Mouse (Mus musculus) kidney, embryonic 16.5 days (tissue): ENCODE results near the gene 3110082I17Rik. TPM values are rescaled to one million over a fixed set of nuclear protein-coding genes. Genes with fewer than 3 reads are reported as not detected.

Experiments
- ATAC-seq: fragments of 200-750 bp; cut with Nextera tagmentation; 2 replicates; pipeline ENCODE4 v1.8.0; 2017; ENCODE audit warnings: moderate TSS enrichment; ENCODE audit not compliant: low FRiP score, low TSS enrichment
- H3K27ac ChIP-seq: fragments of 300-500 bp; sonication (generic); 2 replicates; pipeline ENCODE4 v1.5.1; 2014; ENCODE audit warnings: low read length
- H3K27me3 ChIP-seq: fragments of 300-500 bp; sonication (generic); 2 replicates; pipeline ENCODE4 v1.6.1; 2014; ENCODE audit warnings: low read length, control low read depth, mixed read lengths; ENCODE audit not compliant: insufficient read depth
- H3K36me3 ChIP-seq: fragments of 300-500 bp; sonication (generic); 2 replicates; pipeline ENCODE4 v1.6.1; 2014; ENCODE audit warnings: low read length, control low read depth, mixed read lengths; ENCODE audit not compliant: insufficient read depth
- H3K4me1 ChIP-seq: fragments of 300-500 bp; sonication (generic); 2 replicates; pipeline ENCODE4 v1.6.1; 2014; ENCODE audit warnings: low read length, control low read depth, mixed read lengths; ENCODE audit not compliant: insufficient read depth
- H3K4me2 ChIP-seq: fragments of 300-500 bp; sonication (generic); replicated peaks from 2 replicates; pipeline ENCODE4 v1.6.1; 2014; ENCODE audit warnings: low read depth, low read length
- H3K4me3 ChIP-seq: fragments of 300-500 bp; sonication (generic); 2 replicates; pipeline ENCODE4 v1.5.1; 2014; ENCODE audit warnings: mild to moderate bottlenecking, low read length
- H3K9ac ChIP-seq: fragments of 300-500 bp; sonication (generic); replicated peaks from 2 replicates; pipeline ENCODE4 v1.6.1; 2014; ENCODE audit warnings: low read length
- H3K9me3 ChIP-seq: fragments of 300-500 bp; sonication (generic); 2 replicates; pipeline ENCODE4 v1.6.1; 2016; ENCODE audit warnings: low read length, control low read depth
- WGBS: fragments of 180-500 bp; shearing (Covaris S2); extraction: QIAGEN DNeasy Blood & Tissue Kit; methylation state at CpG from one replicate; pipeline ENCODE4 v1.1.7; 2014; 5-methylcytosine and 5-hydroxymethylcytosine counted together
- polyA plus RNA-seq: library from polyadenylated mRNA; unstranded; fragments of >200 nt; fragmentation: Nextera tagmentation; extraction: Ambion mirVana; gene quantifications from 2 replicates; pipeline ENCODE4 v1.2.1, GENCODE M21; 2015

3110082I17Rik gene
- polyA plus RNA-seq, 1 experiment from 2014 or later = 46.1 TPM

- no peaks in the 10 kb centered on the region for H3K27me3 ChIP-seq
- WGBS = 18% methylated on average over 10 of the region's 10 CpGs
- H3K9ac ChIP-seq = peak overlapping the region; percentile 17; the same call in 1 of the 2 replicates
- 0 out of 2 replicates have a peak overlapping the region, but pooled peaks have one; percentile 3 for H3K4me2 ChIP-seq
- peaks cover 77% of the 10 kb centered on the region for H3K4me1 ChIP-seq
- H3K27ac ChIP-seq = peak overlapping the region; percentile 71
- no peaks in the 10 kb centered on the region for H3K9me3 ChIP-seq
- ATAC-seq = peak; percentile 16
- H3K36me3 ChIP-seq = no peaks in the 10 kb centered on the region
- no peak overlapping the region for H3K4me3 ChIP-seq
Observed at GRCm38 (mm10) chr5:139384531-139384930, 75.8 kb downstream of the 3110082I17Rik start.

- Histone ChIP-seq H3K4me1 (peaks cover 77% of the 10 kb centered on the region), H3K9ac (peak overlapping the region; percentile 29)
Observed at GRCm38 (mm10) chr5:139383234-139383633, 77.1 kb downstream of the 3110082I17Rik start.

DNA sequence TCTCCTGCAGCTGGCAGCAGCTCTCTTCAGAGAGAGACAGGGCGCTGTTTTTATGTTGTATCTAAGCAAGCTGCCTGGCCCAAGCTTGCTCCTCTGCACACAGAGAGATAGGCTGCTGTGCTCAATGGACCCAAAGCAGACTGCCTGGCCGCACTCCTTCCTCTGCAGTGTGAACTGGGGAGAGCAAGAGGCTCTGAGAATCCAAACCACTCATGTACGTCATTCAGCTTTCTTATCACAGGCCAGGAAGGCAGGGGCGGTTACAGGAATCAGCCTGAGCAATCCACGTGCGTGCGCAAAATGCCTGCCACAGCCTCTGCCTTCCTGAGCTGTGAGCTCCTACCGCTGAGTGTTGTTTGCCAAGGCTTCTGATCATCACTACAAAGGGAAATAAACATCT lies 77.6 kb downstream of the 3110082I17Rik start:
- peak overlapping the region; percentile 29 for H3K9ac ChIP-seq
- H3K4me1 ChIP-seq = peaks cover 77% of the 10 kb centered on the region

More at GRCm38 (mm10) chr5:139383234-139383633, 77.1 kb downstream of the 3110082I17Rik start:
- Histone ChIP-seq H3K9me3 (no peaks in the 10 kb centered on the region), H3K4me3 (no peak overlapping the region), H3K27me3 (no peaks in the 10 kb centered on the region), H3K4me2 (no peak overlapping the region), H3K27ac (peak overlapping the region; percentile 66), H3K36me3 (no peaks in the 10 kb centered on the region)
- no peak for ATAC-seq
- WGBS = 78% methylated on average over 9 of the region's 9 CpGs

GRCm38 (mm10) chr5:139381586-139382513 lies 78.5 kb downstream of the 3110082I17Rik start:
- peak overlapping the region; percentile 84 for H3K4me2 ChIP-seq
- no peaks in the 10 kb centered on the region for H3K27me3 ChIP-seq
- H3K36me3 ChIP-seq = no peaks in the 10 kb centered on the region
- peak overlapping the region; percentile 66 for H3K27ac ChIP-seq
- H3K4me3 ChIP-seq = peak overlapping the region; percentile 76; the same call in 1 of the 2 replicates
- 75% methylated on average over 17 of the region's 18 CpGs for WGBS
- H3K9ac ChIP-seq = peak overlapping the region; percentile 29
- H3K4me1 ChIP-seq = peaks cover 76% of the 10 kb centered on the region
- ATAC-seq = no peak
- H3K9me3 ChIP-seq = no peaks in the 10 kb centered on the region

More for the DNA sequence above, 77.6 kb downstream of the 3110082I17Rik start:
- no peak for ATAC-seq
- H3K4me2 ChIP-seq = peak overlapping the region; percentile 84
- H3K27me3 ChIP-seq = no peaks in the 10 kb centered on the region
- no peak overlapping the region for H3K4me3 ChIP-seq
- no peaks in the 10 kb centered on the region for H3K36me3 ChIP-seq
- H3K27ac ChIP-seq = peak overlapping the region; percentile 66
- no peaks in the 10 kb centered on the region for H3K9me3 ChIP-seq
- 57% methylated on average over 8 of the region's 8 CpGs for WGBS

- peak overlapping the region; percentile 94 for H3K27ac ChIP-seq
- peak overlapping the region; percentile 84 for H3K4me2 ChIP-seq
- H3K9ac ChIP-seq = peak overlapping the region; percentile 80
- no peaks in the 10 kb centered on the region for H3K27me3 ChIP-seq
- H3K4me3 ChIP-seq = peak overlapping the region; percentile 76
- ATAC-seq = peak; percentile 82
- H3K4me1 ChIP-seq = peaks cover 76% of the 10 kb centered on the region
- under 1% methylated on average over 73 of the region's 73 CpGs for WGBS
- H3K9me3 ChIP-seq = no peaks in the 10 kb centered on the region
- no peaks in the 10 kb centered on the region for H3K36me3 ChIP-seq
Observed at GRCm38 (mm10) chr5:139380385-139381248, 79.7 kb downstream of the 3110082I17Rik start.

DNA sequence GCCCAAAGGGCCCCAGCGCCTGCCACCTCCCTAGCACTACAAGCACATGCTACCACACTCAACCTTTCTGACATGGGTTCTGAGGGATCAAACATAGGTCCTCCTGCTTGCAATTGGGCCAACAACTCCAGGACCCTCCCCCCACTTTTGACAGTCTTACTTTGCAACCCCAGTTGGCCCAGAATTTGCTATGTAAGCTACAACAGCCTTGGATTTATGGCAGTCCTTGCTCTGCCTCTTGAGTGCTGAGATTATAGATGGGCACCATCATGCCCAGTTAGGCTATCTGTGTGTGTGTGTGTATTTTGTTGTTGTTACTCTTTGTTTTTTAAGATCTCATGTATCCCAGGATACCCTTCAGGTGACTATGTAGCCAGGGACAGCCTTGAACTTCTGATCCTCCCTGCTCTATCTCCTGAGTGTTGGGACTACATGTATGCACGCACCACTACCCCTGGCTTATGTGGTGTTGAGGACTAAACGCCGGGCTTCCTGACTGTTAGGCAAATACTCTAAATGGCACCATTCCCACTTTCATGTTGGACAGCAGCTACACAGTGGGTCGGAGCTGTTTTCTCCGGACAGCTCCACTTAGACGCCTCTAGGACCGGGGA lies 80.4 kb downstream of the 3110082I17Rik start:
- Histone ChIP-seq H3K9ac (no peak overlapping the region), H3K4me3 (peak overlapping the region; percentile 76), H3K4me2 (peak overlapping the region; percentile 84), H3K4me1 (peaks cover 72% of the 10 kb centered on the region), H3K36me3 (no peaks in the 10 kb centered on the region), H3K27ac (peak overlapping the region; percentile 94), H3K27me3 (no peaks in the 10 kb centered on the region), H3K9me3 (no peaks in the 10 kb centered on the region)
- no peak for ATAC-seq
- WGBS = 17% methylated on average over 8 of the region's 8 CpGs

DNA sequence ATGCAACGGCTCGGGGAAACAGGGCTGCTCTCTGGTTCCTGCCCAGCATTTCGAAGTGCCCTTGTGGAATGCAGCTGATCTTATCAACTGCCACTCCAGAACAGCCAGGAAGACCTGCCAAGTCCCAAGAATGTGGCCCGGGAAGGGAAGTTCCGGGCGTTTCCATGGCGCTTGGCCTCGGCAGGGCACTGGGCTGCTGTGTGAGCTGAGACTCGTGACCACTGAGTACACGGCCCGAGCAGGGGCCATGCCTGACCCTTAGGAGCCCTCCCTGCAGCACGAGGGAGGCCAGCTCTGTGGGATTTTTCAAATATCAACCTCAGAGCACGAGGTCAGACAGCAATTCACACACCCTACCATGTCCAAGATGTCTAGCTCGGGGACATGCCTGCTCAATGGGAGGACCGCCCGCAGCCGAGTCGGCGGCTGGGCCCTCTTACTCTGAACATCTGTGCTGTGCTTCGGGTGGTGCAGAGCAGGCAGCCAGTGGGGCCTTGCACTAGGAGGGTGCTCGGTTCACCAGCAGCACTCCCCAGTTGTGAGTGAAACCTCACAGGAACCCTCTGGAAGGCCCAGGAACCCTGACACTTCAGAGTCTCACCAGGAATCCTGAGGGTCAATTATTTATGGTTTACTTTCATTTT lies 81.2 kb downstream of the 3110082I17Rik start:
- H3K9ac ChIP-seq = peak overlapping the region; percentile 41
- WGBS = 33% methylated on average over 21 of the region's 21 CpGs
- H3K4me1 ChIP-seq = peaks cover 71% of the 10 kb centered on the region

GRCm38 (mm10) chr5:139378271-139378556 lies 82.1 kb downstream of the 3110082I17Rik start:
- Histone ChIP-seq H3K4me1 (peaks cover 66% of the 10 kb centered on the region), H3K27me3 (no peaks in the 10 kb centered on the region), H3K4me3 (no peak overlapping the region), H3K4me2 (no peak overlapping the region), H3K27ac (peak overlapping the region; percentile 94), H3K36me3 (no peaks in the 10 kb centered on the region), H3K9me3 (no peaks in the 10 kb centered on the region), H3K9ac (no peak overlapping the region)
- ATAC-seq = no peak
- 69% methylated on average over 7 of the region's 7 CpGs for WGBS

More for the DNA sequence above, 81.2 kb downstream of the 3110082I17Rik start:
- no peaks in the 10 kb centered on the region for H3K9me3 ChIP-seq
- ATAC-seq = peak; percentile 50; the same call in 1 of the 2 replicates
- peak overlapping the region; percentile 94 for H3K27ac ChIP-seq
- no peak overlapping the region for H3K4me3 ChIP-seq
- H3K36me3 ChIP-seq = no peaks in the 10 kb centered on the region
- no peaks in the 10 kb centered on the region for H3K27me3 ChIP-seq
- H3K4me2 ChIP-seq = peak overlapping the region; percentile 22; the same call in 1 of the 2 replicates
